Mouse (Mus musculus) embryonic facial prominence, embryonic 15.5 days (tissue): Measurements from ENCODE around the gene Atp9a. TPM values are rescaled to one million over a fixed set of nuclear protein-coding genes. Genes with fewer than 3 reads are reported as not detected.

ENCODE experiments used
- ATAC-seq: fragments of 200-750 bp; cut with Nextera tagmentation; 2 replicates; pipeline ENCODE4 v1.8.0; 2017; ENCODE audit warnings: low read depth, moderate TSS enrichment; ENCODE audit not compliant: insufficient number of reproducible peaks, low FRiP score, low TSS enrichment
- H3K27ac ChIP-seq: fragments of 300-500 bp; sonication (generic); replicated peaks from 2 replicates; pipeline ENCODE4 v1.5.1; 2015; ENCODE audit warnings: mild to moderate bottlenecking, inconsistent platforms
- H3K27me3 ChIP-seq: fragments of 300-500 bp; sonication (generic); 2 replicates; pipeline ENCODE4 v1.6.1; 2015; ENCODE audit warnings: inconsistent platforms
- H3K36me3 ChIP-seq: fragments of 300-500 bp; sonication (generic); 2 replicates; pipeline ENCODE4 v1.6.1; 2015; ENCODE audit warnings: mild to moderate bottlenecking, inconsistent platforms
- H3K4me1 ChIP-seq: fragments of 300-500 bp; sonication (generic); 2 replicates; pipeline ENCODE4 v1.6.1; 2015; ENCODE audit warnings: inconsistent platforms
- H3K4me2 ChIP-seq: fragments of 300-500 bp; sonication (generic); replicated peaks from 2 replicates; pipeline ENCODE4 v1.6.1; 2015; ENCODE audit warnings: mild to moderate bottlenecking, inconsistent platforms
- H3K4me3 ChIP-seq: fragments of 300-500 bp; sonication (generic); replicated peaks from 2 replicates; pipeline ENCODE4 v1.5.1; 2015; ENCODE audit warnings: mild to moderate bottlenecking, inconsistent platforms
- H3K9ac ChIP-seq: fragments of 300-500 bp; sonication (generic); 2 replicates; pipeline ENCODE4 v1.6.1; 2015; ENCODE audit warnings: inconsistent platforms
- H3K9me3 ChIP-seq: fragments of 300-500 bp; sonication (generic); replicated peaks from 2 replicates; pipeline ENCODE4 v1.6.1; 2016; ENCODE audit warnings: inconsistent platforms
- WGBS: fragments of 180-500 bp; shearing (Covaris S2); methylation state at CpG from one replicate; pipeline ENCODE4 v1.1.7; 2015; 5-methylcytosine and 5-hydroxymethylcytosine counted together
- polyA plus RNA-seq: library from polyadenylated mRNA; unstranded; fragments of >200 nt; fragmentation: Nextera tagmentation; extraction: Ambion mirVana; gene quantifications from 2 replicates; pipeline ENCODE4 v1.2.1, GENCODE M21; 2015

Gene Atp9a
- polyA plus RNA-seq, 1 experiment from 2014 or later = 28.6 TPM

- Histone ChIP-seq H3K27me3 (peaks cover 31% of the 10 kb centered on the region), H3K9me3 (no peaks in the 10 kb centered on the region), H3K9ac (no peak overlapping the region), H3K4me1 (peaks cover 8% of the 10 kb centered on the region), H3K36me3 (no peaks in the 10 kb centered on the region), H3K27ac (no peak overlapping the region), H3K4me3 (no peak overlapping the region), H3K4me2 (no peak overlapping the region)
- no peak for ATAC-seq
- 75% methylated on average over 7 of the region's 7 CpGs for WGBS
These were observed 146.5 kb downstream of the Atp9a start for GRCm38 (mm10) chr2:168595693-168596092.

GRCm38 (mm10) chr2:168593676-168594075 is 148.5 kb downstream of the Atp9a start:
- ATAC-seq = no peak
- H3K27me3 ChIP-seq = peaks cover 33% of the 10 kb centered on the region
- no peak overlapping the region for H3K4me3 ChIP-seq
- peaks cover 20% of the 10 kb centered on the region for H3K4me1 ChIP-seq
- no peak overlapping the region for H3K4me2 ChIP-seq
- no peak overlapping the region for H3K9ac ChIP-seq
- 76% methylated on average over 6 of the region's 6 CpGs for WGBS
- H3K27ac ChIP-seq = no peak overlapping the region
- no peaks in the 10 kb centered on the region for H3K36me3 ChIP-seq
- H3K9me3 ChIP-seq = no peaks in the 10 kb centered on the region

DNA sequence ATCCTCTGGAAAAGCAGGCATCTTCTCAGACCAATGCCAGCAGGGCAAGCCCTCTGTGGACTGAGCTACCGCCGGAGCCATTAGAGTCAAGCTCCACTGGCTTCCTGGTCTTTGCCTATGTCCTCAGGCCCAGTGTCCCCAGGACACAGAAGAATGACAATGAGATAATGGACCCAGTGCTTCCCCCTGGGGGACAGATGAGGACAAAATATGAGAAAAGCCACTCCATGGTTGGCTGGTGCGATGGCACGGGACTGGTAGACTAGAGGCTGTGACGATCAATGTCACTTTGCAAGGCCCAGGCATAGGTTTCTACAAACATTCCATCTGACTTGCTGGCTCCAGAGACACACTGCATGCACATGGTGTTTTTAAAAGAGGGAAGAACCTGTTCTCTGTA is 149.2 kb downstream of the Atp9a start:
- Histone ChIP-seq H3K9ac (no peak overlapping the region), H3K27ac (no peak overlapping the region), H3K4me2 (no peak overlapping the region), H3K9me3 (no peaks in the 10 kb centered on the region), H3K36me3 (no peaks in the 10 kb centered on the region), H3K27me3 (peaks cover 33% of the 10 kb centered on the region), H3K4me1 (peaks cover 20% of the 10 kb centered on the region), H3K4me3 (no peak overlapping the region)
- no peak for ATAC-seq
- 81% methylated on average over 5 of the region's 5 CpGs for WGBS

GRCm38 (mm10) chr2:168591076-168591475 is 151.1 kb downstream of the Atp9a start:
- Histone ChIP-seq H3K4me3 (no peak overlapping the region), H3K36me3 (no peaks in the 10 kb centered on the region), H3K9me3 (no peaks in the 10 kb centered on the region), H3K4me2 (no peak overlapping the region), H3K4me1 (peaks cover 20% of the 10 kb centered on the region), H3K27ac (no peak overlapping the region), H3K27me3 (peaks cover 33% of the 10 kb centered on the region), H3K9ac (no peak overlapping the region)
- 82% methylated on average over 2 of the region's 2 CpGs for WGBS
- no peak for ATAC-seq

- Histone ChIP-seq H3K27ac (no peak overlapping the region), H3K9me3 (no peaks in the 10 kb centered on the region), H3K4me3 (peak overlapping the region; percentile 42), H3K4me1 (peaks cover 20% of the 10 kb centered on the region), H3K9ac (no peak overlapping the region), H3K27me3 (peaks cover 33% of the 10 kb centered on the region), H3K36me3 (no peaks in the 10 kb centered on the region), H3K4me2 (peak overlapping the region; percentile 70)
- ATAC-seq = no peak
- 42% methylated on average over 10 of the region's 10 CpGs for WGBS
These were observed 151.7 kb downstream of the Atp9a start for GRCm38 (mm10) chr2:168590556-168590955.

DNA sequence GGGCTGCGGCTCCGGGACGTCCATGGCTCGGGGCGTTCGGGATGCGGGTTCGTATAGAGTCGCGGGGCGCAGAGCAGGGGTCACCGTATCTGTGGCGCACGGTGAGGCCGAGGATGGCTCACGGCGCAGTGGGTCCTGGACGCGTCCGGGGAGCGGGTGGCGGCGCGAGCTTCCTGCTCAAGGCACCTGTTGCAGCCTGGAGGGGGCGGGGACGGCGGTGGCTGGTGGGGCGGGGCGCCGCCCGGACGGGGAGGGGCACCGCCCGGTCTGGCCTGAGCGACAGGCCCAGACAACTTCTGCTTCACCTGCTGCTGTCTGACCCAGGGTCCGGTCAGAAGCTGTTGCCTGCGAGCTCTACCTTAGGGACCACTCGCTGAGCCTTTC is 152.0 kb downstream of the Atp9a start:
- ATAC-seq = peak; percentile 65; the same call in 1 of the 2 replicates
- no peaks in the 10 kb centered on the region for H3K36me3 ChIP-seq
- H3K4me2 ChIP-seq = peak overlapping the region; percentile 70
- H3K4me1 ChIP-seq = peaks cover 20% of the 10 kb centered on the region
- 0 out of 2 replicates have a peak overlapping the region, but pooled peaks have one; percentile 15 for H3K9ac ChIP-seq
- peaks cover 33% of the 10 kb centered on the region for H3K27me3 ChIP-seq
- WGBS = 5% methylated on average over 37 of the region's 38 CpGs
- no peaks in the 10 kb centered on the region for H3K9me3 ChIP-seq
- H3K27ac ChIP-seq = no peak overlapping the region; the same call in 1 of the 2 replicates
- H3K4me3 ChIP-seq = peak overlapping the region; percentile 42

GRCm38 (mm10) chr2:168589368-168590167 is 152.6 kb downstream of the Atp9a start:
- Histone ChIP-seq H3K4me2 (peak overlapping the region; percentile 70), H3K4me1 (peaks cover 20% of the 10 kb centered on the region), H3K27ac (no peak overlapping the region; the same call in 1 of the 2 replicates), H3K36me3 (no peaks in the 10 kb centered on the region), H3K27me3 (peaks cover 33% of the 10 kb centered on the region), H3K9ac (0 out of 2 replicates have a peak overlapping the region, but pooled peaks have one; percentile 15), H3K9me3 (no peaks in the 10 kb centered on the region), H3K4me3 (peak overlapping the region; percentile 42)
- WGBS = 10% methylated on average over 21 of the region's 21 CpGs
- ATAC-seq = no peak

- peak overlapping the region; percentile 70; the same call in 1 of the 2 replicates for H3K4me2 ChIP-seq
- peaks cover 20% of the 10 kb centered on the region for H3K4me1 ChIP-seq
- H3K9ac ChIP-seq = no peak overlapping the region
- H3K27me3 ChIP-seq = peaks cover 33% of the 10 kb centered on the region
- WGBS = 28% methylated on average over 11 of the region's 11 CpGs
- no peaks in the 10 kb centered on the region for H3K36me3 ChIP-seq
- no peak overlapping the region for H3K27ac ChIP-seq
- no peak for ATAC-seq
- H3K9me3 ChIP-seq = no peaks in the 10 kb centered on the region
- peak overlapping the region; percentile 42 for H3K4me3 ChIP-seq
These were observed 153.4 kb downstream of the Atp9a start for GRCm38 (mm10) chr2:168588591-168589367.

- WGBS = 65% methylated on average over 8 of the region's 8 CpGs
- no peak overlapping the region for H3K4me3 ChIP-seq
- peaks cover 20% of the 10 kb centered on the region for H3K4me1 ChIP-seq
- H3K9me3 ChIP-seq = no peaks in the 10 kb centered on the region
- no peak overlapping the region for H3K4me2 ChIP-seq
- H3K27ac ChIP-seq = no peak overlapping the region
- peaks cover 32% of the 10 kb centered on the region for H3K27me3 ChIP-seq
- H3K9ac ChIP-seq = no peak overlapping the region
- ATAC-seq = no peak
- no peaks in the 10 kb centered on the region for H3K36me3 ChIP-seq
These were observed 155.1 kb downstream of the Atp9a start for GRCm38 (mm10) chr2:168587159-168587558.

- Histone ChIP-seq H3K4me3 (no peak overlapping the region), H3K9me3 (no peaks in the 10 kb centered on the region), H3K4me1 (peaks cover 24% of the 10 kb centered on the region), H3K27me3 (peaks cover 26% of the 10 kb centered on the region), H3K27ac (no peak overlapping the region), H3K4me2 (no peak overlapping the region), H3K9ac (no peak overlapping the region), H3K36me3 (no peaks in the 10 kb centered on the region)
- 85% methylated on average over 12 of the region's 12 CpGs for WGBS
- no peak for ATAC-seq
These were observed 155.7 kb downstream of the Atp9a start for GRCm38 (mm10) chr2:168586512-168586911.

GRCm38 (mm10) chr2:168584857-168585256 is 157.4 kb downstream of the Atp9a start:
- peaks cover 9% of the 10 kb centered on the region for H3K27me3 ChIP-seq
- H3K4me2 ChIP-seq = no peak overlapping the region
- no peaks in the 10 kb centered on the region for H3K9me3 ChIP-seq
- H3K4me1 ChIP-seq = peaks cover 32% of the 10 kb centered on the region
- no peak overlapping the region for H3K27ac ChIP-seq
- H3K36me3 ChIP-seq = no peaks in the 10 kb centered on the region
- H3K4me3 ChIP-seq = no peak overlapping the region
- ATAC-seq = no peak
- H3K9ac ChIP-seq = no peak overlapping the region
- WGBS = 75% methylated on average over 6 of the region's 6 CpGs
